Mouse (Mus musculus) erythroblast, embryonic 14.5 days (primary cell): ENCODE measurements around the gene Dnajb4.

Experiments used
- GATA1 ChIP-seq: IDR thresholded peaks from 2 replicates; pipeline ENCODE4 v1.6.1; 2012; ENCODE audit warnings: low read length, inconsistent platforms, mixed read lengths
- TAL1 ChIP-seq: IDR thresholded peaks from 3 replicates; pipeline ENCODE4 v1.6.1; 2012; ENCODE audit warnings: low read length, inconsistent platforms, mixed read lengths

GRCm38 (mm10) chr3:152152483-152152804 is 57.7 kb downstream of the Dnajb4 start:
- TF ChIP-seq TAL1 (peak; percentile 89), GATA1 (peak; percentile 79)
